Mouse (Mus musculus): ENCODE data around the gene Lgals7.

DNA sequence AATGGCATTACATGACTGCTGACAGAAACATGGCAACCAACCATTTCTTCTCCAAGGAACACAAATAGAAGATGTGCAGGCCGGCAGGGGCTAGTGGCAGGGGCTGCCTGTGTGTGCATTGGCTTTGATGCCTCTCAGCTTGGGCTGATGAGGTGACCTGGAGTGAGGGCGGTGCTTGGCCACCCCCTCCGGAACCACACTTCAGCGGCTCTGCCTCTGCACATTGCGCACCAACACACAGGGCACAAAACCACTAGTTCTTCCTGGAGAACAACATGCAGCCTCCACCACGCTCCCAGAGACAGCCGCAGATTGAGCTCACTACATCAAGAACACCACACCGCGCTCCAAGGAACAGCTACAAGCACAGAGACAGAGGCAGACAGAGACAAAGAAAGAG is 47.5 kb upstream of the Lgals7 start:
- TF ChIP-seq EP300 (IDR thresholded peaks at IDR 0.05; ENCODE audit: insufficient read depth, low read depth, low read length) (0 out of 2 replicates have a peak, but pooled peaks have one; percentile 5), CTCF (IDR thresholded peaks at IDR 0.05) (no peak)
